Mouse (Mus musculus) intestine, postnatal 0 days (tissue): ENCODE results near the gene Neo1. TPM values are rescaled to one million over a fixed set of nuclear protein-coding genes. Genes with fewer than 3 reads are reported as not detected.
A peak's percentile ranks its signal among the peaks of the same experiment; 100 is the strongest.

ENCODE experiments used
- ATAC-seq: fragments of 200-750 bp; cut with Nextera tagmentation; 2 replicates; pipeline ENCODE4 v1.8.0; 2017; ENCODE audit warnings: mild to moderate bottlenecking, moderate TSS enrichment, moderate library complexity
- H3K27ac ChIP-seq: fragments of 300-500 bp; sonication (generic); 2 replicates; pipeline ENCODE4 v1.5.1; 2014; ENCODE audit warnings: mild to moderate bottlenecking, low read depth, low read length, moderate library complexity
- H3K27me3 ChIP-seq: fragments of 300-500 bp; sonication (generic); replicated peaks from 2 replicates; pipeline ENCODE4 v1.6.1; 2014; ENCODE audit warnings: low read length, mixed read lengths; ENCODE audit not compliant: control insufficient read depth, insufficient read depth
- H3K36me3 ChIP-seq: fragments of 300-500 bp; sonication (generic); 2 replicates; pipeline ENCODE4 v1.6.1; 2014; ENCODE audit warnings: mild to moderate bottlenecking, moderate library complexity; ENCODE audit not compliant: control insufficient read depth, insufficient read depth
- H3K4me1 ChIP-seq: fragments of 300-500 bp; sonication (generic); replicated peaks from 2 replicates; pipeline ENCODE4 v1.6.1; 2014; ENCODE audit warnings: antibody characterized with exemption, low read length, mixed read lengths; ENCODE audit not compliant: control insufficient read depth, insufficient read depth
- H3K4me2 ChIP-seq: fragments of 300-500 bp; sonication (generic); replicated peaks from 2 replicates; pipeline ENCODE4 v1.6.1; 2014; ENCODE audit warnings: low read depth, mild to moderate bottlenecking, moderate library complexity
- H3K4me3 ChIP-seq: fragments of 300-500 bp; sonication (generic); 2 replicates; pipeline ENCODE4 v1.5.1; 2014; ENCODE audit warnings: low read depth, low read length
- H3K9ac ChIP-seq: fragments of 300-500 bp; sonication (generic); 2 replicates; pipeline ENCODE4 v1.6.1; 2014; ENCODE audit warnings: mild to moderate bottlenecking, low read depth, low read length
- H3K9me3 ChIP-seq: fragments of 300-500 bp; sonication (generic); 2 replicates; pipeline ENCODE4 v1.6.1; 2016; ENCODE audit warnings: mixed run types; ENCODE audit not compliant: control insufficient read depth
- CTCF ChIP-seq: sonication (generic); IDR thresholded peaks from 2 replicates; pipeline ENCODE4 v1.5.1; 2016; ENCODE audit warnings: low read depth, mild to moderate bottlenecking, control low read depth, antibody characterized with exemption, moderate library complexity
- WGBS: fragments of 180-500 bp; shearing (Covaris S2); extraction: QIAGEN DNeasy Blood & Tissue Kit; methylation state at CpG from one replicate; pipeline ENCODE4 v1.1.7; 2014; 5-methylcytosine and 5-hydroxymethylcytosine counted together
- polyA plus RNA-seq: library from polyadenylated mRNA; unstranded; fragments of >200 nt; fragmentation: Nextera tagmentation; extraction: Ambion mirVana; gene quantifications from 2 replicates; pipeline ENCODE4 v1.2.1, GENCODE M21; 2015

The Neo1 gene
- polyA plus RNA-seq, 1 experiment from 2014 or later: 8.3 TPM

GRCm38 (mm10) chr9:59065616-59066301 is 29.5 kb upstream of the Neo1 start:
- H3K4me3 ChIP-seq: no peak overlapping the region
- WGBS: 35% methylated on average over 6 of the region's 6 CpGs
- ATAC-seq: no peak
- H3K9ac ChIP-seq: no peak overlapping the region
- no peak for TF ChIP-seq CTCF
- H3K4me1 ChIP-seq: 0 out of 2 replicates have a peak, but pooled peaks cover 3% of the 10 kb centered on the region
- no peaks in the 10 kb centered on the region for H3K27me3 ChIP-seq
- H3K27ac ChIP-seq: no peak overlapping the region
- H3K4me2 ChIP-seq: no peak overlapping the region
- H3K36me3 ChIP-seq: no peaks in the 10 kb centered on the region
- no peaks in the 10 kb centered on the region for H3K9me3 ChIP-seq

- no peak for TF ChIP-seq CTCF
- H3K4me2 ChIP-seq: no peak overlapping the region
- 69% methylated on average over 4 of the region's 4 CpGs for WGBS
Measured at GRCm38 (mm10) chr9:59062409-59062808, 26.2 kb upstream of the Neo1 start.

GRCm38 (mm10) chr9:59060026-59060605 is 23.9 kb upstream of the Neo1 start:
- Histone ChIP-seq H3K36me3 (no peaks in the 10 kb centered on the region), H3K27ac (no peak overlapping the region), H3K4me1 (no peaks in the 10 kb centered on the region), H3K9me3 (no peaks in the 10 kb centered on the region), H3K4me3 (no peak overlapping the region), H3K9ac (no peak overlapping the region), H3K27me3 (no peaks in the 10 kb centered on the region), H3K4me2 (0 out of 2 replicates have a peak overlapping the region, but pooled peaks have one; percentile 18)
- WGBS: 36% methylated on average over 9 of the region's 9 CpGs
- TF ChIP-seq CTCF: no peak
- ATAC-seq: peak; percentile 67; the same call in 1 of the 2 replicates

More at GRCm38 (mm10) chr9:59062409-59062808, 26.2 kb upstream of the Neo1 start:
- Histone ChIP-seq H3K4me3 (no peak overlapping the region), H3K9ac (no peak overlapping the region), H3K9me3 (no peaks in the 10 kb centered on the region), H3K27me3 (no peaks in the 10 kb centered on the region), H3K4me1 (0 out of 2 replicates have a peak, but pooled peaks cover 3% of the 10 kb centered on the region), H3K27ac (no peak overlapping the region), H3K36me3 (no peaks in the 10 kb centered on the region)
- no peak for ATAC-seq

- Histone ChIP-seq H3K27me3 (no peaks in the 10 kb centered on the region), H3K4me1 (no peaks in the 10 kb centered on the region), H3K36me3 (no peaks in the 10 kb centered on the region), H3K4me2 (no peak overlapping the region), H3K4me3 (no peak overlapping the region), H3K27ac (no peak overlapping the region), H3K9ac (no peak overlapping the region), H3K9me3 (no peaks in the 10 kb centered on the region)
- ATAC-seq: no peak
- no peak for TF ChIP-seq CTCF
- WGBS: 87% methylated on average over 6 of the region's 6 CpGs
Measured at GRCm38 (mm10) chr9:59059158-59059557, 22.9 kb upstream of the Neo1 start.

- Histone ChIP-seq H3K9me3 (no peaks in the 10 kb centered on the region), H3K27me3 (no peaks in the 10 kb centered on the region), H3K4me3 (no peak overlapping the region), H3K9ac (no peak overlapping the region), H3K4me1 (no peaks in the 10 kb centered on the region), H3K4me2 (no peak overlapping the region), H3K27ac (no peak overlapping the region), H3K36me3 (no peaks in the 10 kb centered on the region)
- TF ChIP-seq CTCF: no peak
- ATAC-seq: no peak
- WGBS: 86% methylated on average over 6 of the region's 6 CpGs
Measured at GRCm38 (mm10) chr9:59058060-59058459, 21.8 kb upstream of the Neo1 start.

GRCm38 (mm10) chr9:59056281-59056680 is 20.0 kb upstream of the Neo1 start:
- H3K4me3 ChIP-seq: no peak overlapping the region
- ATAC-seq: no peak
- no peaks in the 10 kb centered on the region for H3K27me3 ChIP-seq
- WGBS: 83% methylated on average over 8 of the region's 8 CpGs
- H3K9me3 ChIP-seq: no peaks in the 10 kb centered on the region
- H3K27ac ChIP-seq: no peak overlapping the region
- no peak for TF ChIP-seq CTCF
- H3K4me1 ChIP-seq: no peaks in the 10 kb centered on the region
- H3K4me2 ChIP-seq: no peak overlapping the region
- H3K36me3 ChIP-seq: no peaks in the 10 kb centered on the region
- H3K9ac ChIP-seq: no peak overlapping the region
